Mouse (Mus musculus): ENCODE measurements around the gene Tmem132b.

- TF ChIP-seq CTCF (IDR thresholded peaks at IDR 0.05) (no peak), EP300 (IDR thresholded peaks at IDR 0.05) (no peak)
These were observed 18.3 kb downstream of the Tmem132b start for GRCm38 (mm10) chr5:125549750-125550489.

All from lung, postnatal 0 days (tissue).